Mouse (Mus musculus): Measurements from ENCODE around the gene Olfr224. TPM values are rescaled to one million over a fixed set of nuclear protein-coding genes. Genes with fewer than 3 reads are reported as not detected.
"Not testable (repeated sequence)": the region's sequence is repeated elsewhere in the genome, so short reads cannot be mapped to it uniquely, and the experiment has no call there.

The Olfr224 gene
- polyA plus RNA-seq, 1 experiment from 2014 or later: not detected

- Histone ChIP-seq H3K4me1 (no peaks in the 10 kb centered on the region), H3K9ac (no peak within 1 kb of the TSS), H3K9me3 (no peaks in the 10 kb centered on the region), H3K36me3 (no peaks in the 10 kb centered on the region), H3K27ac (no peak within 1 kb of the TSS), H3K4me2 (replicated peaks) (no peak within 1 kb of the TSS), H3K4me3 (no peak within 1 kb of the TSS), H3K27me3 (replicated peaks) (no peaks in the 10 kb centered on the region)
- WGBS: 85% methylated on average over 6 of the region's 6 CpGs
- ATAC-seq (ENCODE audit: low FRiP score, low read depth): no peak
Observed at GRCm38 (mm10) chr11:58594814-58595213, 24.5 kb upstream of the Olfr224 start, which contains the start of gene Olfr324. Gene Olfr324 (plus strand): TSS chr11:58595114.

DNA sequence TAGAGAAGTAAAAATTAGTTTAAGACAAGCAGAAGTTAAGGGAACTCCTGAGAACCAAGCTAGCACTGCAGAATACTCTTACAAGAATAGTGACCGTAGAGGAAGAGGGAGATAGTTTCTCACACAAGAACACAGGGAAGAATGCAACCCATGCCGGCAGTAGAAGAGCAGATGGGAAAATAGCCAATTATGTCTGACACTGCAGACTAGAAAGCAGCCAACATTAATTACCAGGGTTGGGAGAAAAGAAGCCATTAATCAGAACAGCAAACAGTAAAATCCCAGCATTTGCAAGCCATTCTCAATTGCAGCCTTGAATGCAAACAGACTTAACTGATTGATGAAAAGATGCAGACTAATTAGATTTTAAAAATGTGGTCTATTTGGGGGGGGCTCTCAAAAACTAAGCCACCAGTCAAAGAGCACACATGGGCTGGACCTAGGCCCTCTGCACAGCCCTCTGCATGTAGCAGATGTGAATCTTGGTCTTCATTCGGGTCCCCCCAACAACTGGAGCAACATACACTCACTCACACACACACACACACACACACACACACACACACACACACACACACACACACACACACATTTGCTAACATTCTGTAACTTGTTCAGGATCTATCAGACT lies 18.4 kb upstream of the Olfr224 start:
- Histone ChIP-seq H3K27me3 (replicated peaks) (no peaks in the 10 kb centered on the region), H3K9me3 (no peaks in the 10 kb centered on the region), H3K4me2 (replicated peaks) (no peak overlapping the region), H3K9ac (no peak overlapping the region), H3K4me3 (no peak overlapping the region), H3K36me3 (no peaks in the 10 kb centered on the region), H3K27ac (no peak overlapping the region), H3K4me1 (no peaks in the 10 kb centered on the region)
- WGBS: 47% methylated on average over 3 of the region's 3 CpGs
- ATAC-seq (ENCODE audit: low FRiP score, low read depth): no peak

- 72% methylated on average over 7 of the region's 7 CpGs for WGBS
- H3K27ac ChIP-seq: no peak overlapping the region
- no peaks in the 10 kb centered on the region for H3K9me3 ChIP-seq
- no peaks in the 10 kb centered on the region for H3K4me1 ChIP-seq
- H3K27me3 ChIP-seq (replicated peaks): no peaks in the 10 kb centered on the region
- no peak overlapping the region for H3K4me2 ChIP-seq (replicated peaks)
- no peak overlapping the region for H3K4me3 ChIP-seq
- no peak overlapping the region for H3K9ac ChIP-seq
- H3K36me3 ChIP-seq: no peaks in the 10 kb centered on the region
- no peak for ATAC-seq (ENCODE audit: low FRiP score, low read depth)
Observed at GRCm38 (mm10) chr11:58587898-58588348, 17.6 kb upstream of the Olfr224 start.

GRCm38 (mm10) chr11:58578636-58579035 lies 8.3 kb upstream of the Olfr224 start:
- Histone ChIP-seq H3K9me3 (no peaks in the 10 kb centered on the region), H3K36me3 (no peaks in the 10 kb centered on the region), H3K4me1 (no peaks in the 10 kb centered on the region), H3K27me3 (replicated peaks) (no peaks in the 10 kb centered on the region), H3K4me2 (replicated peaks) (no peak overlapping the region), H3K4me3 (no peak overlapping the region), H3K27ac (no peak overlapping the region), H3K9ac (no peak overlapping the region)
- WGBS: 83% methylated on average over 8 of the region's 8 CpGs
- no peak for ATAC-seq (ENCODE audit: low FRiP score, low read depth)

DNA sequence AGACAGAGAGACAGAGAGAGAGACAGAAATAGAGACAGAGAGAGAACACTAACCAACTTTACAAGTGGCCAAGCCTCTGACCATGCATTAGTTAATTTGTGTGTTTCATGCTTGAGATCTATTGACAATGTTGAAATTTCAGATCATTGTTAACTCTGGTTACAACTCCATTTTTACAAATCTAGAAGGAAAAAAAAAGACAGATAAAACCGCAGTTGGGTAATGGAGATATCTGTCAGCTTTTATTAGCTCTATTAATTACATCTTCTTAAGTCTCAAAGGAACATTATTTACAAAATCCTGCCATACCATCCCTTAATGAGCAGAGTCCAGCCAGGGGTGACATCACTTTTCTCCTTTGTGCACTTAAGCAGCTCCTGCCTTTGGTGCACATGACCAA lies 7.1 kb upstream of the Olfr224 start, which contains the start of gene Olfr325:
Gene Olfr325 (plus strand): TSS at position 301 of the 400 bp plus-strand sequence.
- WGBS: 83% methylated on average over 1 of the region's 1 CpGs
- Histone ChIP-seq H3K9ac (no peak within 1 kb of the TSS), H3K4me2 (replicated peaks) (no peak within 1 kb of the TSS), H3K27me3 (replicated peaks) (no peaks in the 10 kb centered on the region), H3K4me1 (no peaks in the 10 kb centered on the region), H3K27ac (no peak within 1 kb of the TSS), H3K4me3 (no peak within 1 kb of the TSS), H3K9me3 (no peaks in the 10 kb centered on the region), H3K36me3 (no peaks in the 10 kb centered on the region)
- ATAC-seq (ENCODE audit: low FRiP score, low read depth): no peak

GRCm38 (mm10) chr11:58555536-58555935 lies 14.8 kb downstream of the Olfr224 start, which contains the start of gene Olfr328:
Gene Olfr328 (minus strand): TSS chr11:58555636.
- Histone ChIP-seq H3K27ac (no peak within 1 kb of the TSS), H3K36me3 (no peaks in the 10 kb centered on the region), H3K4me3 (no peak within 1 kb of the TSS), H3K27me3 (replicated peaks) (no peaks in the 10 kb centered on the region), H3K4me1 (no peaks in the 10 kb centered on the region), H3K9ac (no peak within 1 kb of the TSS), H3K9me3 (no peaks in the 10 kb centered on the region), H3K4me2 (replicated peaks) (no peak within 1 kb of the TSS)
- WGBS: 77% methylated on average over 1 of the region's 1 CpGs
- ATAC-seq (ENCODE audit: low FRiP score, low read depth): no peak

- no peaks in the 10 kb centered on the region for H3K27me3 ChIP-seq (replicated peaks)
- H3K4me1 ChIP-seq: no peaks in the 10 kb centered on the region
- no peak within 1 kb of the TSS for H3K9ac ChIP-seq
- H3K36me3 ChIP-seq: no peaks in the 10 kb centered on the region
- 87% methylated on average over 5 of the region's 5 CpGs for WGBS
- H3K4me2 ChIP-seq (replicated peaks): no peak within 1 kb of the TSS
- H3K9me3 ChIP-seq: no peaks in the 10 kb centered on the region
- no peak within 1 kb of the TSS for H3K4me3 ChIP-seq
- no peak for ATAC-seq (ENCODE audit: low FRiP score, low read depth)
- no peak within 1 kb of the TSS for H3K27ac ChIP-seq
Observed at GRCm38 (mm10) chr11:58546322-58546721, 24.0 kb downstream of the Olfr224 start, which contains the start of gene Olfr329-ps. Gene Olfr329-ps (minus strand): TSS chr11:58546422.

DNA sequence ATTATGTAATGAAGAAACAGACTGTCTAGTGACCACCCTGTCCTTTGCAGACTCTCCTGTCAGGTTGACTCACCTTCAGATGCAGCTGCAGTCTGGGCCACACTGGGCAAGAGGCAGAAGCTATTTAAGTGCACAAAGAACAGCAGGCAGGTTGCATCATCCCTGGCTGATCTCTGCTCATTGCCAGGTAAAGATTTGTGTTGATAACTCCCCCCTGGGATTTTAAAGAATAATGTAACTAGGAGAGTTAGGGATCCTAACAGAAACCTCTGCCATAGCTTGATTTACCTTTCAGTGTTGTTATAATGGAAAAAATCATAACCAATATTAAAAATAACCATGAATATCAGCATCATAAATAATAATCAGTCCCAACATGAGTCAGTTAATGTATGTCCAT lies 35.6 kb downstream of the Olfr224 start, which contains the start of gene Olfr330:
Gene Olfr330 (minus strand): TSS at position 101 of the 400 bp plus-strand sequence.
- H3K4me1 ChIP-seq; H3K4me3 ChIP-seq; H3K27me3 ChIP-seq (replicated peaks); H3K9me3 ChIP-seq; H3K27ac ChIP-seq; H3K36me3 ChIP-seq; ATAC-seq (ENCODE audit: low FRiP score, low read depth); H3K9ac ChIP-seq; H3K4me2 ChIP-seq (replicated peaks): not testable (repeated sequence)

GRCm38 (mm10) chr11:58519756-58520155 lies 50.6 kb downstream of the Olfr224 start:
- H3K4me1 ChIP-seq; H3K27ac ChIP-seq; H3K9me3 ChIP-seq; H3K27me3 ChIP-seq (replicated peaks); H3K36me3 ChIP-seq; H3K9ac ChIP-seq; H3K4me3 ChIP-seq; ATAC-seq (ENCODE audit: low FRiP score, low read depth); H3K4me2 ChIP-seq (replicated peaks): not testable (repeated sequence)
- WGBS: 89% methylated on average over 8 of the region's 9 CpGs

DNA sequence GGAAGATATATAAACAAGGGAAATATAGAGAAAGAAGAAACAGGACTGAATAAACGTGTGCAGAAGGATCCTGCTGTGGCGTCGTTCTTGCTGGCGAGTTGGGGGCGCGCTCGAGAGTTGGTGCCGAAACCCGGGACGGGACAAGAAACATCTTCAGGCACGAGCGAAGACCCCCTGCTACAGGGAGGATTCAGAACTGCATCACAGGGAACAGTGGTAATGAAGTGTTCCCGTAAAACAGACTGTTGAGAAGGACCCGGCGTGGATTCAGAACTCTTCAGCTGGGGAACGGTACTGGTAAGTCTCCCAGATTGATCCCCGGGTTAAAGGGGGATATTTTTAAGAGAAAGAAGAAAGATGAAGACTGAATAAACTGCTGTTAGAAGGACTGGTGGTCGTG lies 51.4 kb downstream of the Olfr224 start:
- H3K27ac ChIP-seq; ATAC-seq (ENCODE audit: low FRiP score, low read depth); H3K4me2 ChIP-seq (replicated peaks); H3K4me1 ChIP-seq; H3K4me3 ChIP-seq; H3K9me3 ChIP-seq; H3K27me3 ChIP-seq (replicated peaks); H3K36me3 ChIP-seq; H3K9ac ChIP-seq: not testable (repeated sequence)
- 95% methylated on average over 18 of the region's 18 CpGs for whole genome bisulfite sequencing

Other genes with a start within 250 kb of the Olfr224 start
- gene Zfp672, start 240.2 kb downstream of the Olfr224 start, polyA plus RNA-seq (2016; fragmentation: Nextera tagmentation; extraction: Ambion mirVana): 32.0 and 32.2 TPM in 2 replicates
- 51.5 and 52.8 TPM in 2 replicates for gene Sh3bp5l, start 239.8 kb downstream of the Olfr224 start, polyA plus RNA-seq (2016; fragmentation: Nextera tagmentation; extraction: Ambion mirVana)
- not detected in 2 replicates for gene Lypd8, start 191.5 kb downstream of the Olfr224 start, polyA plus RNA-seq (2016; fragmentation: Nextera tagmentation; extraction: Ambion mirVana)
- gene 1810065E05Rik, start 149.4 kb downstream of the Olfr224 start, polyA plus RNA-seq (2016; fragmentation: Nextera tagmentation; extraction: Ambion mirVana): not detected in 2 replicates
- gene Gm12253, start 138.0 kb downstream of the Olfr224 start, polyA plus RNA-seq (2016; fragmentation: Nextera tagmentation; extraction: Ambion mirVana): not detected in 2 replicates
- gene Lypd9, start 117.6 kb downstream of the Olfr224 start, polyA plus RNA-seq (2016; fragmentation: Nextera tagmentation; extraction: Ambion mirVana): not detected in 2 replicates
- not detected in 2 replicates for gene Olfr30, start 108.3 kb downstream of the Olfr224 start, polyA plus RNA-seq (2016; fragmentation: Nextera tagmentation; extraction: Ambion mirVana)
- gene Olfr332, start 78.0 kb downstream of the Olfr224 start, polyA plus RNA-seq (2016; fragmentation: Nextera tagmentation; extraction: Ambion mirVana): not detected in 2 replicates
- not detected in 2 replicates for gene Olfr331, start 68.0 kb downstream of the Olfr224 start, polyA plus RNA-seq (2016; fragmentation: Nextera tagmentation; extraction: Ambion mirVana)
- not detected in 2 replicates for gene Olfr330, start 35.7 kb downstream of the Olfr224 start, polyA plus RNA-seq (2016; fragmentation: Nextera tagmentation; extraction: Ambion mirVana)
- gene Olfr329-ps, start 24.1 kb downstream of the Olfr224 start, polyA plus RNA-seq (2016; fragmentation: Nextera tagmentation; extraction: Ambion mirVana): not detected in 2 replicates
- gene Olfr328, start 14.9 kb downstream of the Olfr224 start, polyA plus RNA-seq (2016; fragmentation: Nextera tagmentation; extraction: Ambion mirVana): 0.09 TPM in 1 of 2 replicates, not detected in the other
- not detected in 2 replicates for gene Olfr325, start 7.2 kb upstream of the Olfr224 start, polyA plus RNA-seq (2016; fragmentation: Nextera tagmentation; extraction: Ambion mirVana)
- gene Olfr324, start 24.6 kb upstream of the Olfr224 start, polyA plus RNA-seq (2016; fragmentation: Nextera tagmentation; extraction: Ambion mirVana): not detected in 2 replicates
- not detected in 2 replicates for gene 2210407C18Rik, start 45.5 kb upstream of the Olfr224 start, polyA plus RNA-seq (2016; fragmentation: Nextera tagmentation; extraction: Ambion mirVana)
- gene Olfr323, start 59.9 kb upstream of the Olfr224 start, polyA plus RNA-seq (2016; fragmentation: Nextera tagmentation; extraction: Ambion mirVana): not detected in 2 replicates
- gene Trim58, start 69.9 kb upstream of the Olfr224 start, polyA plus RNA-seq (2016; fragmentation: Nextera tagmentation; extraction: Ambion mirVana): 0.41 and 0.44 TPM in 2 replicates
- gene Olfr322, start 88.2 kb upstream of the Olfr224 start, polyA plus RNA-seq (2016; fragmentation: Nextera tagmentation; extraction: Ambion mirVana): not detected in 2 replicates
- gene Olfr320, start 110.5 kb upstream of the Olfr224 start, polyA plus RNA-seq (2016; fragmentation: Nextera tagmentation; extraction: Ambion mirVana): not detected in 2 replicates
- gene Olfr319, start 128.6 kb upstream of the Olfr224 start, polyA plus RNA-seq (2016; fragmentation: Nextera tagmentation; extraction: Ambion mirVana): not detected in 2 replicates
- not detected in 2 replicates for gene Olfr318, start 153.5 kb upstream of the Olfr224 start, polyA plus RNA-seq (2016; fragmentation: Nextera tagmentation; extraction: Ambion mirVana)
- 0.06 and 0.16 TPM in 2 replicates for gene Olfr317, start 168.7 kb upstream of the Olfr224 start, polyA plus RNA-seq (2016; fragmentation: Nextera tagmentation; extraction: Ambion mirVana)
- not detected in 2 replicates for gene Olfr316, start 182.2 kb upstream of the Olfr224 start, polyA plus RNA-seq (2016; fragmentation: Nextera tagmentation; extraction: Ambion mirVana)
- gene Olfr315, start 202.6 kb upstream of the Olfr224 start, polyA plus RNA-seq (2016; fragmentation: Nextera tagmentation; extraction: Ambion mirVana): not detected in 2 replicates
- not detected in 2 replicates for gene Olfr314, start 212.4 kb upstream of the Olfr224 start, polyA plus RNA-seq (2016; fragmentation: Nextera tagmentation; extraction: Ambion mirVana)
- gene Fam183b, start 231.4 kb upstream of the Olfr224 start, polyA plus RNA-seq (2016; fragmentation: Nextera tagmentation; extraction: Ambion mirVana): 5.2 and 7.4 TPM in 2 replicates
- not detected in 2 replicates for gene Olfr313, start 244.4 kb upstream of the Olfr224 start, polyA plus RNA-seq (2016; fragmentation: Nextera tagmentation; extraction: Ambion mirVana)